Mouse (Mus musculus) liver, adult 10 weeks (tissue): ENCODE measurements around the gene Uqcrfs1. TPM values are rescaled to one million over a fixed set of nuclear protein-coding genes. Genes with fewer than 3 reads are reported as not detected.

ENCODE experiments used
- polyA plus RNA-seq: library from polyadenylated mRNA; stranded (reverse); fragments of 350-450 nt; fragmentation: Illumina TruSeq; extraction: RNeasy Lipid Tissue Mini Kit (QIAGEN cat#74804); gene quantifications from one replicate; pipeline ENCODE4 v1.2.3, GENCODE M21; 2014; ENCODE audit warnings: low read depth, low replicate concordance

Uqcrfs1 gene
- polyA plus RNA-seq = 231 TPM

GRCm38 (mm10) chr13:30544856-30545604 is at the start of gene Uqcrfs1:
Gene Uqcrfs1, minus strand, starts transcription at chr13:30545362.

Other genes with a start within 250 kb of the Uqcrfs1 start
- 125 TPM for gene Agtr1a, start 208.9 kb downstream of the Uqcrfs1 start, polyA plus RNA-seq
- gene Dusp22, start 114.6 kb upstream of the Uqcrfs1 start, polyA plus RNA-seq = 19.9 TPM
- gene Irf4, start 203.9 kb upstream of the Uqcrfs1 start, polyA plus RNA-seq = 0.37 TPM